Mouse (Mus musculus): ENCODE results near the gene Gm49321.

DNA sequence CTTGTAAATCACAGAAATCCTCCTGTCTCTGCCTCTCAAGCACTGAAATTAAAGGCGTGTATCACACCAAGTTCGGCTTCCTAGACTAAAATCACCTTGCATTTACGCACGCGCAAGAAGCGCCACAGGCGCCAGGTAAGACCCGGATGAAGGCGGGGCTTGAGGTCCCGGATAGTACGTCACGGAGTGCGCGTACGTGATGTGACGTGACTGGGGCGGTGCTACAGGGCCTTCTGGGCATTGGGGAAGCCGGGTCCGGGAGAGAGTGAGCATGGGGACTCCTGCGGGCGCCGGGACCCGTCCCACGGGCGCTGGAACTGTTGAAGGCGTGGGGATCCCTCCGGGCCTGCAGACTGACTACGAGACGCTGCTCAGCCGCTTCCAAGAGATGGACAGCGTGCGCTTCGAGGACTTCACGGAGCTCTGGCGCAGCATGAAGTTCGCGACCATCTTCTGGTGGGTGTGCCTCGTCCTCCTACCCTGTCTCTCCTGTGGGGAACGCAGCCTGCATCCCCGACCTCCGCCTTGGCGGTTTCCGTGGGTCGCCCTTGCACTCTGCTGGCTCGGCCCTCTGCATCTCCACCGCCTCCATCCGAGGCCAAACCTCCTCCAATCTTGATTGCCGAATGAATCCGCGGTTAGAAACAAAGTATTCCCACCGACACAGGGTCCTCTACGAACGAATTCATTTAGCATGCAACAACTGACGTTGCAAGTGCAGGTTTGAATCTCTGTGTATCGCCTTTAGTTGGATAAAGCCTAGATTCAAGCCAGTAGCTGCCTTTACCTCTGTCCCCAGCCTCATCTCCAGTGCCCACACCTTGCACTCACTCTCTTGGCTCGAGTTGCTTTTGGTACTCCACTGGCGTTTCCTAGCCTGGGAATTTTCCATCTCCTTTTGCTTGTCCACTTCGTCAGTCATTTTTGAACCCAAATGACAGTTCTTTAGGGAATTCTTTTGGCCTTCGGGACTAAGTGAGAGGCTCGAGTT, 27.1 kb downstream of the Gm49321 start, which contains the start of gene Snapc1:
- TF ChIP-seq POLR2A (IDR thresholded peaks at IDR 0.05; ENCODE audit: low read depth, low read length) (peak; percentile 68), CTCF (IDR thresholded peaks at IDR 0.05; ENCODE audit: extremely low read depth, insufficient read length, insufficient replicate concordance, low read depth, low read length) (no peak)

Data from small intestine, adult 2 months (tissue).